Mouse (Mus musculus): ENCODE data around the gene Pax2. TPM values are rescaled to one million over a fixed set of nuclear protein-coding genes. Genes with fewer than 3 reads are reported as not detected.

The Pax2 gene
- polyA plus RNA-seq, 1 experiment from 2014 or later: not detected

GRCm38 (mm10) chr19:44740300-44740699 is 15.5 kb upstream of the Pax2 start:
- Histone ChIP-seq H3K4me3 (replicated peaks) (no peak overlapping the region), H3K4me2 (no peak overlapping the region), H3K9ac (no peak overlapping the region), H3K36me3 (replicated peaks) (no peaks in the 10 kb centered on the region), H3K27me3 (peaks cover 100% of the 10 kb centered on the region), H3K27ac (replicated peaks) (no peak overlapping the region), H3K9me3 (replicated peaks) (no peaks in the 10 kb centered on the region), H3K4me1 (replicated peaks) (no peaks in the 10 kb centered on the region)
- WGBS (ENCODE audit: insufficient replicate concordance): 3% methylated on average over 16 of the region's 16 CpGs
- ATAC-seq (ENCODE audit: insufficient read depth): no peak

GRCm38 (mm10) chr19:44741091-44741763 is 14.6 kb upstream of the Pax2 start:
- Histone ChIP-seq H3K27ac (replicated peaks) (no peak overlapping the region), H3K36me3 (replicated peaks) (no peaks in the 10 kb centered on the region), H3K9me3 (replicated peaks) (no peaks in the 10 kb centered on the region), H3K27me3 (peaks cover 100% of the 10 kb centered on the region), H3K4me3 (replicated peaks) (peak overlapping the region; percentile 25), H3K9ac (no peak overlapping the region), H3K4me2 (peak overlapping the region; percentile 43), H3K4me1 (replicated peaks) (no peaks in the 10 kb centered on the region)
- no peak for ATAC-seq (ENCODE audit: insufficient read depth)
- 2% methylated on average over 48 of the region's 48 CpGs for WGBS (ENCODE audit: insufficient replicate concordance)

GRCm38 (mm10) chr19:44741764-44742127 is 14.1 kb upstream of the Pax2 start:
- under 1% methylated on average over 13 of the region's 13 CpGs for WGBS (ENCODE audit: insufficient replicate concordance)
- Histone ChIP-seq H3K9ac (no peak overlapping the region), H3K27me3 (peaks cover 100% of the 10 kb centered on the region), H3K9me3 (replicated peaks) (no peaks in the 10 kb centered on the region), H3K36me3 (replicated peaks) (no peaks in the 10 kb centered on the region), H3K4me1 (replicated peaks) (no peaks in the 10 kb centered on the region), H3K4me2 (peak overlapping the region; percentile 43), H3K27ac (replicated peaks) (no peak overlapping the region), H3K4me3 (replicated peaks) (peak overlapping the region; percentile 25)
- no peak for ATAC-seq (ENCODE audit: insufficient read depth)

GRCm38 (mm10) chr19:44742131-44743020 is 13.5 kb upstream of the Pax2 start:
- H3K4me1 ChIP-seq (replicated peaks): no peaks in the 10 kb centered on the region
- H3K27ac ChIP-seq (replicated peaks): no peak overlapping the region
- H3K36me3 ChIP-seq (replicated peaks): no peaks in the 10 kb centered on the region
- WGBS (ENCODE audit: insufficient replicate concordance): 2% methylated on average over 22 of the region's 22 CpGs
- no peaks in the 10 kb centered on the region for H3K9me3 ChIP-seq (replicated peaks)
- peaks cover 100% of the 10 kb centered on the region for H3K27me3 ChIP-seq
- ATAC-seq (ENCODE audit: insufficient read depth): no peak
- no peak overlapping the region for H3K9ac ChIP-seq
- H3K4me3 ChIP-seq (replicated peaks): no peak overlapping the region
- H3K4me2 ChIP-seq: 0 out of 2 replicates have a peak overlapping the region, but pooled peaks have one; percentile 43

- WGBS (ENCODE audit: insufficient replicate concordance): 2% methylated on average over 2 of the region's 2 CpGs
- no peak overlapping the region for H3K4me3 ChIP-seq (replicated peaks)
- no peak overlapping the region for H3K27ac ChIP-seq (replicated peaks)
- no peaks in the 10 kb centered on the region for H3K36me3 ChIP-seq (replicated peaks)
- H3K4me2 ChIP-seq: no peak overlapping the region
- H3K4me1 ChIP-seq (replicated peaks): no peaks in the 10 kb centered on the region
- no peak for ATAC-seq (ENCODE audit: insufficient read depth)
- H3K27me3 ChIP-seq: peaks cover 100% of the 10 kb centered on the region
- H3K9ac ChIP-seq: no peak overlapping the region
- H3K9me3 ChIP-seq (replicated peaks): no peaks in the 10 kb centered on the region
Observed at GRCm38 (mm10) chr19:44743021-44743415, 12.8 kb upstream of the Pax2 start.

- Histone ChIP-seq H3K9ac (no peak overlapping the region), H3K9me3 (replicated peaks) (no peaks in the 10 kb centered on the region), H3K36me3 (replicated peaks) (no peaks in the 10 kb centered on the region), H3K27ac (replicated peaks) (no peak overlapping the region), H3K27me3 (peaks cover 100% of the 10 kb centered on the region), H3K4me1 (replicated peaks) (no peaks in the 10 kb centered on the region), H3K4me3 (replicated peaks) (no peak overlapping the region), H3K4me2 (no peak overlapping the region)
- ATAC-seq (ENCODE audit: insufficient read depth): no peak
- WGBS (ENCODE audit: insufficient replicate concordance): 2% methylated on average over 2 of the region's 2 CpGs
Observed at GRCm38 (mm10) chr19:44743961-44744520, 11.8 kb upstream of the Pax2 start.

- no peak overlapping the region for H3K4me2 ChIP-seq
- H3K9ac ChIP-seq: no peak overlapping the region
- H3K4me3 ChIP-seq (replicated peaks): no peak overlapping the region
- no peaks in the 10 kb centered on the region for H3K36me3 ChIP-seq (replicated peaks)
- H3K27me3 ChIP-seq: peaks cover 100% of the 10 kb centered on the region
- no peaks in the 10 kb centered on the region; the same call in 1 of the 2 replicates for H3K4me1 ChIP-seq (replicated peaks)
- H3K9me3 ChIP-seq (replicated peaks): no peaks in the 10 kb centered on the region
- 4% methylated on average over 6 of the region's 6 CpGs for WGBS (ENCODE audit: insufficient replicate concordance)
- no peak overlapping the region for H3K27ac ChIP-seq (replicated peaks)
- ATAC-seq (ENCODE audit: insufficient read depth): no peak
Observed at GRCm38 (mm10) chr19:44745741-44746140, 10.1 kb upstream of the Pax2 start.

GRCm38 (mm10) chr19:44746541-44747024 is 9.3 kb upstream of the Pax2 start:
- 1% methylated on average over 42 of the region's 42 CpGs for WGBS (ENCODE audit: insufficient replicate concordance)
- ATAC-seq (ENCODE audit: insufficient read depth): no peak

GRCm38 (mm10) chr19:44747471-44747870 is 8.4 kb upstream of the Pax2 start:
- no peak for ATAC-seq (ENCODE audit: insufficient read depth)
- 13% methylated on average over 4 of the region's 4 CpGs for WGBS (ENCODE audit: insufficient replicate concordance)
- no peak overlapping the region for H3K4me2 ChIP-seq
- no peaks in the 10 kb centered on the region for H3K9me3 ChIP-seq (replicated peaks)
- H3K27me3 ChIP-seq: peaks cover 100% of the 10 kb centered on the region
- no peaks in the 10 kb centered on the region for H3K36me3 ChIP-seq (replicated peaks)
- H3K9ac ChIP-seq: no peak overlapping the region
- H3K4me1 ChIP-seq (replicated peaks): no peaks in the 10 kb centered on the region; the same call in 1 of the 2 replicates
- H3K4me3 ChIP-seq (replicated peaks): no peak overlapping the region
- no peak overlapping the region for H3K27ac ChIP-seq (replicated peaks)

More at GRCm38 (mm10) chr19:44746541-44747024, 9.3 kb upstream of the Pax2 start:
- H3K9ac ChIP-seq: no peak overlapping the region
- no peak overlapping the region for H3K27ac ChIP-seq (replicated peaks)
- no peaks in the 10 kb centered on the region for H3K36me3 ChIP-seq (replicated peaks)
- H3K4me3 ChIP-seq (replicated peaks): no peak overlapping the region
- no peaks in the 10 kb centered on the region; the same call in 1 of the 2 replicates for H3K4me1 ChIP-seq (replicated peaks)
- peaks cover 100% of the 10 kb centered on the region for H3K27me3 ChIP-seq
- H3K4me2 ChIP-seq: no peak overlapping the region
- no peaks in the 10 kb centered on the region for H3K9me3 ChIP-seq (replicated peaks)

- 3% methylated on average over 5 of the region's 5 CpGs for WGBS (ENCODE audit: insufficient replicate concordance)
- no peak overlapping the region for H3K27ac ChIP-seq (replicated peaks)
- no peaks in the 10 kb centered on the region; the same call in 1 of the 2 replicates for H3K4me1 ChIP-seq (replicated peaks)
- no peaks in the 10 kb centered on the region for H3K36me3 ChIP-seq (replicated peaks)
- no peaks in the 10 kb centered on the region for H3K9me3 ChIP-seq (replicated peaks)
- no peak overlapping the region for H3K4me2 ChIP-seq
- peaks cover 100% of the 10 kb centered on the region for H3K27me3 ChIP-seq
- no peak overlapping the region for H3K9ac ChIP-seq
- ATAC-seq (ENCODE audit: insufficient read depth): no peak
- no peak overlapping the region for H3K4me3 ChIP-seq (replicated peaks)
Observed at GRCm38 (mm10) chr19:44748271-44748670, 7.6 kb upstream of the Pax2 start.
